Mouse (Mus musculus) erythroblast, embryonic 14.5 days (primary cell): ENCODE measurements around the gene Prpf31.

Source experiments
- GATA1 ChIP-seq: IDR thresholded peaks from 2 replicates; pipeline ENCODE4 v1.6.1; 2012; ENCODE audit warnings: low read length, inconsistent platforms, mixed read lengths
- TAL1 ChIP-seq: IDR thresholded peaks from 3 replicates; pipeline ENCODE4 v1.6.1; 2012; ENCODE audit warnings: low read length, inconsistent platforms, mixed read lengths

DNA sequence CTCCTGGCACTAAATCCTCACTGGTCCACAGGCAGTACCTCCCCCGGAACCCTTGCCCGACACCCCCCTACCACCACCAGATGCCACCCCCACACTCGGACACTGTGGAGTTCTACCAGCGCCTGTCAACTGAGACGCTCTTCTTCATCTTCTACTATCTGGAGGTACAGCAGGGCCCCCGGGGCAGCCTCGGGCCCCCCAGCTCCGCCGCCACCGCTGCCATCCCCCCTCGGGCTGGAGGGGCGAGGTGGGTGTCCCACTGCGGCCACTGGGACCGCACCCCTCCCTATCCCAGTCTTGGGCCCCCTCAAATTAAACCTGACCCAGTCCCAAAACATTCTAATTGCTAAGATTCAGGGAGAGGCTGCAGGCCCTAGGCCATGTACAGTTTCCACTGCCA lies 28.8 kb downstream of the Prpf31 start:
- no peak for TF ChIP-seq GATA1
- TF ChIP-seq TAL1: no peak
